In the genomic region with DNA sequence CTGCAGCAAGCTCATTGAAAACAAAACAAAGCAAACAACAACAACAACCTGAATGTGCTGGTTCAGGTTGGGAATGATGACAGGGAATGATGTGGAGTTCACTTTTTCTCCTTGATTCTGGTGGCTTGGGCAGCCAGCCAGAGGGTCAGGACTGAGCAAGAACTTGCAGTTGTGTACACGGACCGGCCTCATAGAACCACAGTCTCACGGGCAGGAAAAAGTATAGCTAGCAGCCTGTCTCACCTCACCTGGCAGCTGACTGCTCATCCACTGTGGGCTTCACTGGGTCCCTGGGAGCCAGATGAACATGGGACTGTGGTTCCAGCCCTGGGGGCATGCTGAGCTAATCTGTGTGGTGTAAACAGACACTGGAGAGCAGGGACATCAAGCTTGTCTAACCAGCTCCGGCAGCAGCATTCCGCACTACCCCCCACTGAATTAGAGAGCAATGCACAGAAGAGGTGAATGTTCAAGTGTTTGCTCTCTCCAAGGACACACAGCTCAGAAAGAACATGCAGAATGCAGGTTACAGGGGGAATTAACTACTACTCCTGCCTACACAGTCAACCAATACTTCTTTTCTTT, we compare ENCODE assay signal across 11 mouse cellular contexts.
DNase-seq lines count a peak whose midpoint lies in the region; ATAC-seq and TF ChIP-seq lines count a peak whose summit lies in the region.
"Had no signal": no experiment of that assay in that cellular context is flagged by ENCODE, and none has a peak within 500 bp of the region (broad histone marks: within the 10 kb centered on the region; RNA-seq: fewer than 3 reads in every experiment).

No protein-coding gene starts in this region.

- peak; percentile 4 to 12 for DNase-seq in kidney, adult 8-10 months
- DNase-seq in brain, embryonic 14.5 days (ENCODE audit: low read depth), result peak; percentile 8
- peak; percentile 55 for DNase-seq in limb, embryonic 11.5 days (ENCODE audit: low spot score)
- DNase-seq in mesoderm, embryonic 11.5 days (ENCODE audit: low read depth, low spot score), result peak; percentile 23
- DNase-seq in spleen, postnatal 36 days (ENCODE audit: low spot score in 2 of 2), result no peak
- DNase-seq in adrenal gland, postnatal 4 days (ENCODE audit: low spot score in 2 of 2), result no peak

- TF ChIP-seq POLR2A in brain, embryonic 14.5 days (IDR thresholded peaks at IDR 0.05; ENCODE audit: borderline replicate concordance, extremely low read depth, insufficient read depth, insufficient read length, poor library complexity, severe bottlenecking), result no peak

- no peaks in the 10 kb centered on the region for H3K36me3 ChIP-seq in kidney, embryonic 14.5 days (ENCODE audit: control insufficient read depth, insufficient read depth, low read length)
- no peaks in the 10 kb centered on the region for H3K36me3 ChIP-seq in limb, embryonic 11.5 days (ENCODE audit: control insufficient read depth, insufficient read depth, low read length)
- H3K36me3 ChIP-seq: embryonic facial prominence, embryonic 15.5 days; hindbrain, embryonic 12.5 days had no signal

- no peak for TF ChIP-seq CTCF in brain, embryonic 14.5 days (IDR thresholded peaks at IDR 0.05; ENCODE audit: borderline replicate concordance, extremely low read depth, insufficient read depth, insufficient read length)

- H3K9me3 ChIP-seq in kidney, embryonic 14.5 days (ENCODE audit: control insufficient read depth, low read length), result no peaks in the 10 kb centered on the region; the same call in 1 of the 2 replicates
- no peaks in the 10 kb centered on the region for H3K9me3 ChIP-seq in limb, embryonic 11.5 days (ENCODE audit: control insufficient read depth, low read length)
- H3K9me3 ChIP-seq: embryonic facial prominence, embryonic 15.5 days; hindbrain, embryonic 12.5 days had no signal

- H3K9ac ChIP-seq in kidney, embryonic 14.5 days (ENCODE audit: low read depth, low read length), result no peak overlapping the region
- H3K9ac ChIP-seq in limb, embryonic 11.5 days (ENCODE audit: low read length), result no peak overlapping the region
- H3K9ac ChIP-seq: embryonic facial prominence, embryonic 15.5 days; hindbrain, embryonic 12.5 days had no signal

- no peaks in the 10 kb centered on the region; the same call in 1 of the 2 replicates for H3K4me1 ChIP-seq in kidney, embryonic 14.5 days (ENCODE audit: control insufficient read depth, insufficient read depth, low read length)
- no peaks in the 10 kb centered on the region for H3K4me1 ChIP-seq in limb, embryonic 11.5 days (ENCODE audit: control insufficient read depth, insufficient read depth, low read length)

- no peak overlapping the region for H3K4me2 ChIP-seq in kidney, embryonic 14.5 days (replicated peaks; ENCODE audit: low read depth, low read length)
- no peak overlapping the region for H3K4me2 ChIP-seq in limb, embryonic 11.5 days (ENCODE audit: low read depth, severe bottlenecking)
- H3K4me2 ChIP-seq: embryonic facial prominence, embryonic 15.5 days; hindbrain, embryonic 12.5 days had no signal

- ATAC-seq in kidney, embryonic 14.5 days (ENCODE audit: low FRiP score, low TSS enrichment), result no peak
- ATAC-seq in limb, embryonic 11.5 days (ENCODE audit: insufficient number of reproducible peaks, low FRiP score, low TSS enrichment, low read depth), result no peak
- ATAC-seq in monocyte, adult 5-6 weeks (replicated peaks; ENCODE audit: insufficient number of reproducible peaks, low FRiP score, low TSS enrichment, poor library complexity, severe bottlenecking), result no peak

- WGBS in kidney, embryonic 14.5 days, result 61% methylated on average over 5 of the region's 5 CpGs
- 60% methylated on average over 5 of the region's 5 CpGs for WGBS in limb, embryonic 11.5 days

- H3K4me3 ChIP-seq in kidney, embryonic 14.5 days (ENCODE audit: low read length), result no peak overlapping the region
- no peak overlapping the region for H3K4me3 ChIP-seq in limb, embryonic 11.5 days (ENCODE audit: low read depth, low read length)
- H3K4me3 ChIP-seq: embryonic facial prominence, embryonic 15.5 days; heart, adult 2 months; hindbrain, embryonic 12.5 days had no signal

- no peaks in the 10 kb centered on the region for H3K27me3 ChIP-seq in kidney, embryonic 14.5 days (ENCODE audit: control insufficient read depth, insufficient read depth, low read length)
- no peaks in the 10 kb centered on the region for H3K27me3 ChIP-seq in limb, embryonic 11.5 days (ENCODE audit: control insufficient read depth, insufficient read depth, low read length)
- H3K27me3 ChIP-seq: embryonic facial prominence, embryonic 15.5 days; hindbrain, embryonic 12.5 days had no signal

- no peak overlapping the region for H3K27ac ChIP-seq in kidney, embryonic 14.5 days (ENCODE audit: low read depth, low read length)
- H3K27ac ChIP-seq in limb, embryonic 11.5 days (replicated peaks; ENCODE audit: low read depth, low read length), result no peak overlapping the region; the same call in 1 of the 2 replicates
- H3K27ac ChIP-seq: embryonic facial prominence, embryonic 15.5 days; heart, adult 2 months; hindbrain, embryonic 12.5 days had no signal

Comparison
In these comparisons a context has a peak if more than half of its experiments do, and no peak if none do; other contexts are left out.
1. DNase-seq: peak in kidney, adult 8-10 months (2 of 2), brain, embryonic 14.5 days (single experiment), limb, embryonic 11.5 days (single experiment) and mesoderm, embryonic 11.5 days (single experiment); none in spleen, postnatal 36 days (0 of 2) and adrenal gland, postnatal 4 days (0 of 2).